Mouse (Mus musculus) olfactory bulb, adult 2 months (tissue): ENCODE results near the gene Secisbp2.

Experiments used
- CTCF ChIP-seq: fragments of 200-500 bp; IDR thresholded peaks from 2 replicates; pipeline ENCODE4 v1.5.1; 2012; ENCODE audit warnings: low read depth, mild to moderate bottlenecking, low read length, moderate library complexity; ENCODE audit not compliant: insufficient read depth
- POLR2A ChIP-seq: fragments of 200-500 bp; IDR thresholded peaks from 2 replicates; pipeline ENCODE4 v1.6.1; 2012; ENCODE audit warnings: mild to moderate bottlenecking, low read depth, low read length, moderate library complexity; ENCODE audit not compliant: insufficient read depth

GRCm38 (mm10) chr13:51622626-51623025 lies 28.9 kb upstream of the Secisbp2 start:
- TF ChIP-seq POLR2A = no peak
- no peak for TF ChIP-seq CTCF
